ENCODE assay signal across 8 mouse cellular contexts in genomic region chr2:114057303-114057853, GRCm38 (mm10). TPM values are rescaled to one million over a fixed set of nuclear protein-coding genes. Genes with fewer than 3 reads are reported as not detected.
A peak's percentile ranks its signal among the peaks of the same experiment; 100 is the strongest.
DNase-seq lines count a peak whose midpoint lies in the region; ATAC-seq lines count a peak whose summit lies in the region.

No protein-coding gene starts in this region.

- WGBS in lung, embryonic 16.5 days: 7% methylated on average over 10 of the region's 10 CpGs
- 4% methylated on average over 10 of the region's 10 CpGs for WGBS in heart, embryonic 11.5 days (ENCODE audit: insufficient replicate concordance)
- 11% methylated on average over 10 of the region's 10 CpGs for WGBS in limb, embryonic 15.5 days

- H3K36me3 ChIP-seq in lung, embryonic 16.5 days (ENCODE audit: control insufficient read depth, insufficient read depth, low read length): no peaks in the 10 kb centered on the region
- H3K36me3 ChIP-seq in heart, embryonic 11.5 days (ENCODE audit: control insufficient read depth, insufficient read depth, low read length): no peaks in the 10 kb centered on the region
- no peaks in the 10 kb centered on the region for H3K36me3 ChIP-seq in limb, embryonic 15.5 days

- H3K9me3 ChIP-seq in lung, embryonic 16.5 days (ENCODE audit: control insufficient read depth, low read length): no peaks in the 10 kb centered on the region
- H3K9me3 ChIP-seq in heart, embryonic 11.5 days (replicated peaks; ENCODE audit: control insufficient read depth, low read length): no peaks in the 10 kb centered on the region
- no peaks in the 10 kb centered on the region for H3K9me3 ChIP-seq in limb, embryonic 15.5 days

- H3K4me3 ChIP-seq in lung, embryonic 16.5 days (ENCODE audit: low read length): no peak overlapping the region
- peak overlapping the region; percentile 14 for H3K4me3 ChIP-seq in heart, embryonic 11.5 days (ENCODE audit: low read depth, low read length)
- no peak overlapping the region for H3K4me3 ChIP-seq in limb, embryonic 15.5 days

- ATAC-seq in lung, embryonic 16.5 days (ENCODE audit: low read depth): peak; percentile 65
- peak; percentile 36 for ATAC-seq in heart, embryonic 11.5 days (replicated peaks; ENCODE audit: insufficient number of reproducible peaks, low FRiP score, low TSS enrichment)
- peak; percentile 58 for ATAC-seq in limb, embryonic 15.5 days (ENCODE audit: insufficient number of reproducible peaks, low FRiP score, low TSS enrichment, low read depth)
- no peak for ATAC-seq in inflammation-experienced regulatory T-cells, adult 6 months

- H3K4me1 ChIP-seq in lung, embryonic 16.5 days (replicated peaks; ENCODE audit: control insufficient read depth, insufficient read depth, low read length): 0 out of 2 replicates have a peak, but pooled peaks cover 2% of the 10 kb centered on the region
- peaks cover 5% of the 10 kb centered on the region; the same call in 1 of the 2 replicates for H3K4me1 ChIP-seq in heart, embryonic 11.5 days (ENCODE audit: control insufficient read depth, insufficient read depth, low read length)
- H3K4me1 ChIP-seq in limb, embryonic 15.5 days: peaks cover 5% of the 10 kb centered on the region

- DNase-seq in lung, postnatal 25 days (ENCODE audit: low spot score): no peak
- DNase-seq in cerebellum, adult 9-10 months: peak; percentile 65
- peak; percentile 3 for DNase-seq in yolk sac, embryonic 10.5 days (ENCODE audit: low spot score)
- no peak for DNase-seq in spleen, adult 12 weeks (ENCODE audit: low spot score)

- H3K9ac ChIP-seq in lung, embryonic 16.5 days (ENCODE audit: low read length): no peak overlapping the region
- peak overlapping the region; percentile 75 for H3K9ac ChIP-seq in heart, embryonic 11.5 days (ENCODE audit: low read depth, low read length)
- H3K9ac ChIP-seq in limb, embryonic 15.5 days: no peak overlapping the region

- H3K27ac ChIP-seq in lung, embryonic 16.5 days (ENCODE audit: low read length): no peak overlapping the region
- H3K27ac ChIP-seq in heart, embryonic 11.5 days (ENCODE audit: low read depth, low read length): peak overlapping the region; percentile 99
- H3K27ac ChIP-seq in limb, embryonic 15.5 days: no peak overlapping the region

- no peaks in the 10 kb centered on the region for H3K27me3 ChIP-seq in lung, embryonic 16.5 days (ENCODE audit: control insufficient read depth, insufficient read depth, low read depth, low read length)
- no peaks in the 10 kb centered on the region for H3K27me3 ChIP-seq in heart, embryonic 11.5 days (ENCODE audit: control insufficient read depth, insufficient read depth, low read length)
- no peaks in the 10 kb centered on the region for H3K27me3 ChIP-seq in limb, embryonic 15.5 days

- H3K4me2 ChIP-seq in lung, embryonic 16.5 days (ENCODE audit: low read depth, low read length): peak overlapping the region; percentile 0; the same call in 1 of the 2 replicates
- peak overlapping the region; percentile 47 for H3K4me2 ChIP-seq in heart, embryonic 11.5 days
- H3K4me2 ChIP-seq in limb, embryonic 15.5 days: no peak overlapping the region

RNA-seq across cellular contexts. Expression of gene Actc1, which starts 4.0 kb away (rescaled TPM):
- 403 and 418 TPM in 2 replicates for polyA plus RNA-seq in lung, embryonic 16.5 days (2015; fragmentation: Nextera tagmentation; extraction: Ambion mirVana)
- polyA plus RNA-seq in heart, embryonic 11.5 days (2014; fragmentation: Nextera tagmentation; extraction: Ambion mirVana): 12,441 and 13,029 TPM in 2 replicates
- polyA plus RNA-seq in limb, embryonic 15.5 days (2015; fragmentation: Nextera tagmentation; extraction: Ambion mirVana): 710 and 1,930 TPM in 2 replicates
- not detected for polyA plus RNA-seq in inflammation-experienced regulatory T-cells, adult 6 months (2017; shearing (Covaris generic))

RNA-seq across cellular contexts. Expression of gene Gjd2, which starts 44.0 kb away (rescaled TPM):
- polyA plus RNA-seq in lung, embryonic 16.5 days (2015; fragmentation: Nextera tagmentation; extraction: Ambion mirVana): 0.05 and 0.14 TPM in 2 replicates
- not detected in 2 replicates for polyA plus RNA-seq in heart, embryonic 11.5 days (2014; fragmentation: Nextera tagmentation; extraction: Ambion mirVana)
- polyA plus RNA-seq in limb, embryonic 15.5 days (2015; fragmentation: Nextera tagmentation; extraction: Ambion mirVana): 0.17 TPM in 1 of 2 replicates, not detected in the other
- not detected for polyA plus RNA-seq in inflammation-experienced regulatory T-cells, adult 6 months (2017; shearing (Covaris generic))

Comparison
In these comparisons a context has a peak if more than half of its experiments do, and no peak if none do; other contexts are left out.
1. DNase-seq: peak in cerebellum, adult 9-10 months (single experiment) and yolk sac, embryonic 10.5 days (single experiment); none in lung, postnatal 25 days (single experiment) and spleen, adult 12 weeks (single experiment).
2. RNA of gene Actc1, which starts 4.0 kb away (polyA plus RNA-seq): 12,441 to 13,029 TPM in heart, embryonic 11.5 days, 710 to 1,930 TPM in limb, embryonic 15.5 days and 403 to 418 TPM in lung, embryonic 16.5 days; not detected in inflammation-experienced regulatory T-cells, adult 6 months; every median in the first group is over 100 times any median in the second.